Mouse (Mus musculus): ENCODE data around the gene Dgke.

- no peak for TF ChIP-seq CTCF (IDR thresholded peaks at IDR 0.05; ENCODE audit: low read depth, low read length)
- TF ChIP-seq GATA1 (IDR thresholded peaks at IDR 0.05; ENCODE audit: borderline replicate concordance, low read length): no peak
- TF ChIP-seq TAL1 (conservative IDR thresholded peaks at IDR 0.05; ENCODE audit: low read depth, low read length): no peak
- no peak for TF ChIP-seq GATA2 (IDR thresholded peaks at IDR 0.05; ENCODE audit: borderline replicate concordance, low read depth, low read length)
Observed at GRCm38 (mm10) chr11:89098930-89099329, 32.3 kb upstream of the Dgke start.

Measured in G1E (cell line).